Mouse (Mus musculus) kidney, postnatal 10 days (tissue): Measurements from ENCODE around the gene Atp5j.

Source experiments
- DNase-seq: peaks from one replicate; pipeline ENCODE4 v3.0.0; 2021; ENCODE audit warnings: mixed read lengths

The Atp5j gene

GRCm38 (mm10) chr16:84835441-84835822, at the start of gene Atp5j:
Gene Atp5j (minus strand): TSS chr16:84835625.
- peak; percentile 94 for DNase-seq

GRCm38 (mm10) chr16:84884572-84884971, 49.1 kb upstream of the Atp5j start:
- no peak for DNase-seq

GRCm38 (mm10) chr16:84881754-84882321, 46.4 kb upstream of the Atp5j start:
- no peak for DNase-seq

- DNase-seq, result no peak
These were observed 45.7 kb upstream of the Atp5j start for GRCm38 (mm10) chr16:84881168-84881567.

GRCm38 (mm10) chr16:84879146-84879545, 43.7 kb upstream of the Atp5j start:
- DNase-seq, result peak; percentile 83

- no peak for DNase-seq
These were observed 40.7 kb upstream of the Atp5j start for GRCm38 (mm10) chr16:84876082-84876481.

GRCm38 (mm10) chr16:84875718-84876035, 40.3 kb upstream of the Atp5j start:
- no peak for DNase-seq

GRCm38 (mm10) chr16:84875012-84875717, 39.7 kb upstream of the Atp5j start:
- DNase-seq, result peak; percentile 51

- DNase-seq, result no peak
These were observed 38.4 kb upstream of the Atp5j start for GRCm38 (mm10) chr16:84873805-84874204.

GRCm38 (mm10) chr16:84864656-84865055, 29.2 kb upstream of the Atp5j start:
- no peak for DNase-seq

- DNase-seq, result no peak
These were observed 18.1 kb upstream of the Atp5j start for GRCm38 (mm10) chr16:84853492-84853891.

- no peak for DNase-seq
These were observed 3.2 kb upstream of the Atp5j start for GRCm38 (mm10) chr16:84838576-84838975.

- DNase-seq, result peak; percentile 75
These were observed 658 bp upstream of the Atp5j start for GRCm38 (mm10) chr16:84835823-84836743.

GRCm38 (mm10) chr16:84834745-84835440, 532 bp downstream of the Atp5j start, which contains the start of gene Gabpa:
Gene Gabpa (plus strand): TSS chr16:84834925.
- peak; percentile 94 for DNase-seq

GRCm38 (mm10) chr16:84834344-84834743, 1.1 kb downstream of the Atp5j start:
- DNase-seq, result no peak

- no peak for DNase-seq
These were observed 2.7 kb downstream of the Atp5j start for GRCm38 (mm10) chr16:84832736-84833135.

- DNase-seq, result peak; percentile 23
These were observed 3.7 kb downstream of the Atp5j start for GRCm38 (mm10) chr16:84831696-84832095.

- peak; percentile 76 for DNase-seq
These were observed 10.4 kb downstream of the Atp5j start for GRCm38 (mm10) chr16:84825009-84825408.

- DNase-seq, result peak; percentile 49
These were observed 18.0 kb downstream of the Atp5j start for GRCm38 (mm10) chr16:84817423-84817822.

GRCm38 (mm10) chr16:84814511-84814910, 20.9 kb downstream of the Atp5j start:
- no peak for DNase-seq

- DNase-seq, result no peak
These were observed 21.6 kb downstream of the Atp5j start for GRCm38 (mm10) chr16:84813852-84814251.

- no peak for DNase-seq
These were observed 25.2 kb downstream of the Atp5j start for GRCm38 (mm10) chr16:84810254-84810653.

- no peak for DNase-seq
These were observed 27.6 kb downstream of the Atp5j start for GRCm38 (mm10) chr16:84807874-84808273.
